Mouse (Mus musculus): ENCODE measurements around the gene Sorcs2.

Sorcs2 gene

DNA sequence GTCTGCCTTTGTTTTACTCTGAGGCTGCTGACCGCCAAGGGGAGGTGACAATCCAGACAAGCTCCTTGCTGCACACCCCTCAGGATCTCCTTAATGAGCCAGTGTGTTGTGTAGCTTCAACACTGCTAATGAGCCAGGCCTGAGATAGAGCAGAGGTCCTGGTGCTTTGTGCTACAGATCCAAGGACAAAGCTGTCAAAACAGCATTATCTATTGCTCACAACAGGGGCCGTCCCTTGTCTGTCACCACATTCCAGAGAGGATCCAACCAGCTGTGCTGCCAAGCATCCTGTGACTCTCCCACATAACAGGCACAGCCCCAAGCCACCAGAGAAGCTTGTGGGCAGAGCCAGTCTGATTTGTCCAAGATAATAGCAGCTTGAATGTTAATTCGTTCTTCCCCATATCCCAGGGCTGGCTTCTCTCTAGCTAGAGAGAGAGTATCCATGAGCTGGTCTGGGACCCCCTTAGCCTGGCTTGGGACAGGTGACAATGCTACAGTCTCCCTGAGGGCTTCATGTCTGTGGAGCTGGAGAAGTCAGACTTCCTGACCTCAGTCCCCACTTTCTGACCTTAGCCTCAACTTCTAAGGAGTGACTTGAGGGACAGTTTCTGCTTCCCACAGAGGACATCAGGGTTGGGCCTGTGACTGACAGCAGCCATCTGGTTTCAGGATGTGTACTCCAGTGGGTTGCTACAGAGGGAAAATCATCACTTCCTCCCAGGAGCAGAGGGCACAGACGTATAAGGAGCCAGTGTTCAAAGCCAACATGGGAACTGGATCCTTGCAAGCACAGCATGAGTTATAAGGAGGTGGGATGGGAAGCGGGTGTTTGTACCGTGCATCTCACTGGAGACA, 328.2 kb downstream of the Sorcs2 start:
- no peak for DNase-seq (ENCODE audit: low spot score)

DNA sequence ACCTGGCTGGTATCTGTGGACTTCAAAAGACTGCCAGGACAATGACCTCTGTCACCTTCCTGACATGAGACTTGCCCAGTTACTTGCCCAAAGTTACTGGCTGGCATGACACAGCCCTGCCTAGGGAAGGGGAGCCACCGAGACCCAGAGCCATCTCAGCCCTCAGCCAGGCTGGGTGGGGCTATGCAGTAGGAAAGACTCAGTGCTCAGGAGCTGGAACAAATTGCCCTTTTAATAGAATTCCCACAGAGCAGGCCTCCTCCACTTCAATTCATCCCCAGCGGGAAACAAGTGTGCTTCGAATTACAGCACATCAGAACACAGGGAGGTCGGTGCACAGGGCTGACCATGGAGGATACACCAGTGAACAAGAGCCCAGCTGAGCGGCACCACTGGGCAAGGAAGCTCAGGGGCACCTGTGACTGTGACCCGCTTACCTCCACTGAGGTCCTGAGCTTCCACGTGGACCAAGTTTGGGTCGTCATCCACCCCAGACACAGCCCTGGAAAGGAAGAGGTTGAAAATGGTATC, 330.2 kb downstream of the Sorcs2 start:
- no peak for DNase-seq (ENCODE audit: low spot score)

DNA sequence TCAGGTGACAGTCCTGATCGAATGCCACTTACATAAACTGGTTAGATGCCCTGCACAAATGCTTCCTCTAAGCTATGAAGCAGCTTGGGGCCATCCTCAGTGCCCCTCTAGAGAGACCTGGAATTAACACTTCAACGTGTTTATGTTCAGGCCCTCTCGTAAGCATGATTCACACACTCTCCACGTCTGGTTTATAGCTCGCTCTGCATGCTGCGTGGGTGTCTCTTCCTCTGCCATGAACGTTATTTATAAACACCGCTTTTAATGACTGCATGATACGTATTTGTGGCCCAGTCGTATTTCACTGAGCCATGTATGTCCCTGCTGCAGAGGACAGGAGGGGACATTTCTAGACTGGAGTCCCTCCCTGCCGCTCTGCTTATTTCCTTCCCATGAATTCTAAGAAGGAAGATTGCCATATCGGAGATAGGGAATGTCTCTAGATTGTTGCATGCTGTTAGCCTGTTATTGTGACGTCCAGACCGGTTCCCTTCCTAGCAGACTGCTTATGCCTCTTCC, 340.1 kb downstream of the Sorcs2 start:
- no peak for DNase-seq (ENCODE audit: low spot score)

DNA sequence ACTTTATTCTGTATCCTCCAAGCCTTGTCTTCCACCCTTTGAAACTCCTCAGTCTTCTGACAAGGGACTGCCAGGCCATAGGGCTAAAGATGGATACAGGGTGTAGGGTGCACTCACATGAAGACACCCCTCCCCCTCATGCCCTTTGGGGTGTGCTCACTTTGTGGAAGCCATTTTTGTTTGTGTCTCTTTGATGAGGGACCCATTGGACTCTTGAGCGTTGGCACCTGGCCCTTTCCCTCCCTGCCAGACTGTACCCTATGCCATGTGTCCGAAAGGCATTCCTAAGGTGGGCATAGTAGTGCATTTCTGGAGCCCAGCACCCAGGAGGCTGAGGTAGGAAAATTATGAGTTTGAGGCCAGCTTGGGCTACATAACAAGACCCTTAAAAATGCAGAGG, 341.0 kb downstream of the Sorcs2 start:
- DNase-seq (ENCODE audit: low spot score) = no peak

DNA sequence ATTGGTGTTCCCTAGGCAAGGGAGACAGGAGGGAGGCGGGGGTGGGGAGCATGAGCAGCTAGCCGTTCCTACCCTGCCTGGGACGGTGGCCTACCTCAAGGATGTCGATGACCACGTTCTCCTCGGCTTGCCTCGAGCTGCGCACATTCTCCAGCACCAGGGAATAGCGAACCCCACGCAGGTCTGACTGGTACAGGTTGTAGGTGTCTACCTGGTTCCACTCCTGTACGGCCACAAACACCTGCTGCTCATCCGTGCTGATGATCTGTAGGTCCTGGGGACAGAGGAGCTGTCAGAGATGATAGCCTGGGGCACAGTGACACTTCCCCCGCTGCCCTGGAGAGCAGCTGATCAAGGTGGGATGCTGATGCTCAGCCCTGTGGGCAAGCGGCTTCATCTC, 342.1 kb downstream of the Sorcs2 start:
- DNase-seq (ENCODE audit: low spot score) = no peak

DNA sequence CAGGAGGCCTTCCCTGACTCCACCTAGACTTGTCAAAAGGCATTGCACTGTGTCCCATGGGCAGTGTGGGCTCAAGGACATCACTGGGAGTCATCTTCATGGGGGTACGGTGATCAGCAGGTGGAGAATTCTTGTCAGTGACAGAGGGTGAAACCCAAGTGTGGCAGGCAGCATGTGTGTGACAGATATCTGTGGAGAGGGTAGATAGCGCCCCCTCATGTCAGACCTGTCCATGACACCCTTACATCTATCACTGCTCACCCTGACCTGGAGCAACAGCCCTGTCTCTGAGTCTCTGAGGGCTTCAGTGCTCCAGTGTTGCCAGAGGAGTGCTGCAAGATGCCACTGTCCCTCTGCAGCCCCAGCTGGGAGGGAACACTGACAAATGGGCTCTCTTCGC, 343.4 kb downstream of the Sorcs2 start:
- no peak for DNase-seq (ENCODE audit: low spot score)

DNA sequence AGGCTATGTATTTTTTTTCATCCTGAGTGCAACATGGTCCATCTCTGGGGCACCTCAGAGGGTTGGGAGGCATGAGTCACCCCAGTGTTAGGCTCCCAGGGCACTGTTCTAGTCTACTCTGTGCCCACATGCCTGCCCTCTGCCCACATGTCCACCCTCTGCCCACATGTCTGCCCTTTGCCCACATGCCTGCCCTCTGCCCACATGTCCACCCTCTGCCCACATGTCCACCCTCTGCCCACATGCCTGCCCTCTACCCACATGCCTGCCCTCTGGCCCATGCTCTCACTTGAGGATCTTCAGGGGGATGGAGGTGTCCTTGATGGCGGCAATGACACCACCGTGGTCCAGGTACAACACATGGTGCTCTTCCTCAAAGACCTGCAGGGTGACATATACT, 354.8 kb downstream of the Sorcs2 start:
- no peak for DNase-seq (ENCODE audit: low spot score)

DNA sequence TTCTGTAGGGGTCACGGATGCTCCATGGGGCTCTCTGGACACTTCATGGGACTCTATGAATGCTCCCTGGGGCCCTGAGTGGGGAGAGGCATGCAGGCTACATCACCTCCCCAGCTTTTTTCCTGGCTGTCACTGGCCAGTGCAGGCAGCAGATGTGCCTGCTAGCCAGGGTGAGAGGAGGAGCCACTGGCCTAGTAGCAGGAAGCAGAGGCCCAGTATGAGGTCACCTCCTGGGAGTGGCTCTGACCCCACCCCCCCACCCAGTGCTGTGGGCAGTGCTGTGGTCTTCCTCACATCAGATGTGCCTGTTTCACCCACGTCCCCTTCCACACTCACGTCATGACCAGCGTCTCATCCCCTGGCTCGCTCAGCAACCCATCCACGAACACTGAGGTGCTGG, 356.2 kb downstream of the Sorcs2 start:
- no peak for DNase-seq (ENCODE audit: low spot score)

DNA sequence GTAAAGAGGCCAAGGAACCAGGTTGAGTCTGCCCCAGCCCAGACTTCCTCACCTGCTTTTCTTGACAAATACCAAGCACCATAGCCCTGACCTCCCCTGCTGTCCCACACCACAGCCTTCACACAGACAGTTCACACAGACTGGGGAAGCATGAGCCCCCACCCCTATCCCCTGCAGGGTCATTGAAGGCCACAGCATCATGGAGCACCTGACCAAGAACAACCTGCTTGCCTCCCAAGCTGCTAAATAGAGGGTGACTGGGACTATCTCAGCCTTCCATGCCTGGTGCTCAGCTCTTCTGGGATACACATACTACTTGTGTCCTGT, 356.7 kb downstream of the Sorcs2 start:
- no peak for DNase-seq (ENCODE audit: low spot score)

DNA sequence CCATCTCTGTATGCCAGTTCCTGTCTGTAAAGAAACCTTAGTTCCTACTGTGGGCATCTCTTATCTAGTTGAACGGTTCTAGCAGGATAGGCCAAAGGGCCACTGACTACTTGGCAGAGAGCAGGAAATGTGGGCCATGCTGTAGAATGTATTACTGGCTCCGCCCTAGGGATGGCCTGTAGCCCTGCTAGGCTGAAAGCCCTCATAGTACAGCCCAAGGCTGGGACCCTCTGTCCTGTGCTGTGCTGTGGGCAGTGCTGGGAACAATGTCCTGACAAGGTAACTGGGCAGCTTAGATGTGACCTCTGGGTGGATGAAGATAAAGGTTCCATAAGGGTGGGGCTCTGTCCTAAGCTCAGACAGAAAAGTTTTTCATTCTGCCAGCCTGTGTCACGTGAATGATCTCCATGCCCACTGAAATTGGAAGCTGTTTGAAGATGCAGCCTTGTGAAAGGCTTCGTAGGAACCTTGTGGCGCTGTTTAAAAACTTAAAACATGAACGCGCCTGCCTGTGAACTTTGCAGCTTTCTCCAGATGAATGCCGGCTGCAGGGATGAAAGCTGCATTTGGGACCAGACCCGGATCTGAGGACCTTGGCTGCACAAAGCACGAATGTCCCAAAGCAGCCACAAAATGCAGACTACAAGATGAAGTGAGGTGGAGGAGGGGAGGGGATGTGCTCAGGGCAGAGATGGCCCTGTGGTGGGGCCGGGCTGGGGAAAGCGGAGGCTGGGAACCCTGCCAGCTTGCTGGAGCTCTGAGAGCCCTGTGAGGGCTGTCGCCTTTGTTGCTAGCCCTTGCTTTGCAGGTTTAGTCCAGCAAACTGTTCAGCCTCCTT, 357.3 kb downstream of the Sorcs2 start:
- no peak for DNase-seq (ENCODE audit: low spot score)

DNA sequence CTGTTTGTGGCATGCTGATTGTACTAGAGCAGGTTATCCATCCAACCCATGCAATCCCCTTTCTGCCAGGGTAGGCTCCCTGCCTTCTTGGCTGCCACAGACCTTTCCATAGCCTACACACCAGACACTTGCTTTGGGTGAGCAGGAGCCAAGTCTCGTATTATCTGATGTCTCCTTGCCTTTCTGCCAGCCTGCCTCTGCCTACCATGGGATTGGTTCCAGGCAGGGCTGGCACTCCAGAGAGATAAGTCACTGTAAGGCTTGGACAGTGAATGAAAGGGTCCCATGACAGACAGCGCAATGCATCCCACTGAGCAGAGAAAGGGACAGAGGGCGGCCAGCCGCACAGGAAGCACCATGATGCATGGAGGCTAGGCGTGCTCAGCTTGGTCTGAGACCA, 358.3 kb downstream of the Sorcs2 start:
- no peak for DNase-seq (ENCODE audit: low spot score)

DNA sequence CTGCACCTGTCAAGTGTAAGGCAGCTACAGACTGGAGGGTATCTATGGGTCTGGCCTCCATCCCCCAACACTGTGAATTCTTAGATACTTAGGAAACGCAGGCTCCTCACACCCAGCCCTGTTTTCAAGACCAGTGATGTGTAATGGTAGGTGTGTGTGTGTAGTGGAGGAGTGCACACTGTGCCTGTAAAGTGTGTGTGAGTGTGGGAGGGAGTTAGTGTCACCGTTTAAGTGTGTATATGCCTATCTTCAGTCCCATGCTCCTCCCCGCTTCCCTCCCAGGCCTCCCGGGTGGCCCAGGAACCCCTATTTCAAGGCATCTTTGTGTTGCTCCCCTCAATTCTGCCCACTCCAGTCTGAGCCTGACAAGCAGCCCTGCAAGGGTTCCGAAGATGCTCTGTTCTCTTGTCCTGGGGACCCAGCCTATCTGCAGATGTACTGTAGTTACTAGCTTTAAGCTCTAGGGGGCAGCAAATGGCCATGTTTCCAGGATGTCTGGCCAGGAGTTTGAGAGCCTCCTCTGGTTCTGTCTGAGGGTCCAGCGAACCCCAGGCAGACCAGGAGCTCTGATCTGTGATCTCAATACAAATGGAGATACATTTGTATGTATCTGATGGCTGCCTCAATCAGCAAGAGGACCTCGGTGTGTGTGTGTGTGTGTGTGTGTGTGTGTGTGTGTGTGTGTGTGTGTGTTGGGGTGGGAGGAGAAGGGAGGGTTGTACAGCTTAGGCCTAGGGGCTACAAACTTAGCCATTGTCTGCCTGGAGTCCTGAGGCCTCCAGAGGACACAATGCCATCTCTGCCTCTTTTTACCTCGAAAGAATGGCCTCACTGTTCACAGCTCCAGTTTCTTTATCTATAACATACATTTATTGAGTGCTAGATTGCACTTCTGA, 364.2 kb downstream of the Sorcs2 start:
- peak; percentile 31 for DNase-seq (ENCODE audit: low spot score)

DNA sequence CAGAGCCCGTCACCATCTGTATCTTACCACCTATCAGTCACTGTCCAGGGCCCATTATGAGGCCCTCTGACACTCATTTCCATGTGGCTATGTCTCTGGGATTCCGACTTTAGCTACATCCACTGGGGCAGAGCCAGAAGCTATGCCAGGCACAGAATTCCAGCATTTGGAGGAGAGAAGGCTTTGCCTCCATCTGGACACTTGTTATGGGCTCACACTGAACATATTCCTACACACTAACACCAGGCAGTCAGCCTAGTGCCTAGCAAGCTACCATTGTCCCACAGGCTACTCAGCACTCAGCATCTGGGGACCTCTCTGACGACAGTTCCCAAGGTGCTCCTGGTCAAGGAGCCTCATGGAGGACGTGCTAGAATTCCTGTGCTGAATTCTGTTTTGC, 372.9 kb downstream of the Sorcs2 start:
- no peak for DNase-seq (ENCODE audit: low spot score)

DNA sequence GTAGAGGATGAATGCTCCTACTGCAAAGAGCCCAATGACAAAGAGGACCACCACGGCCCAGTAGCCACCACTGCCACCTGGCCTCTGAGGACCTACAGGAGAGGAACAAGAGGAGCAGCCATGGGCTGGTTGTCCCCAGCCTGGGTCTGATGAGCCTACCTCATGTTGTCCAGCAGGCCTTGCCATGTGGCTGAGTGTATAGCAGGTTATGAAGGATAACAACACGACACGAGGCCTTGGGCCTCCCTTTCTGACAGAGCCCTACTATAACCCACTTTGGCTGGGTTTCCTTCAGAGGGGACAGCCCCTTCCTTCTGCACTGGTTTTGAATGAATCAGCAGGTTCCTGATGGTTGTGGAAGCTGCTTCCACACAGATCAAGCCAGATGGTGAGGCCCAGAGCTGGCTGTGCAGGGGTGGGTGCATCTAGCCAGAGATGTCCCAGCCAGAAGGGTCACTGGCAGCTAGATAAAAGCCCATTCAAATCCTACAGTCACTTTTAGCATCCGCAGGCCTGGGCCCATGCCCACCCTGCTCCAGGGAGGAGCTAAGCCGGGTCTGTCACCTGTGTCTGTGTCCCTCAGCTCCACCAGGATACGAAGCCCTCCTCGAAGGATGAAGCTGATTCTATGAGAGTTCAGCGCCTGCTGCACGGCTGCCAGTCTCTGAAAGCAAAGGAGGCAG, 373.8 kb downstream of the Sorcs2 start:
- DNase-seq (ENCODE audit: low spot score) = no peak

DNA sequence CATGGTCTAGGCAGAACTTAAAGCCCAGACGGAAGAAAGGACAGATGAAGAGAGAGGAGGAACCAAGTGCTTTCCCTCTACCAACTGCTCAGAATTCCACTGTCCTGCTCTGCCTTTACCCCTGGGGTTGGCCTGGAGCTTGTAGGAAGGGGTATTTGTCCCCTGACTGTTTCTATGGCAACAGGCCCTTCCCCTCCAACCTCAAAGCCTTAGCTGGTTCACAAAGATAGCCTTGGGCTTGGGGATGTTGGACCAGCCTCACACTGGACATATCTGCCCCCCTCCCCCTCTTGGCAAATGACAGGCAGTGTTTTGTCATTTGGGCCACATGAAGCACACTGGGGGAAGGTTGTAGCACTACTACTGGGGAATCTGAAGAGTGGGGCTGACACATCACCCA, 375.6 kb downstream of the Sorcs2 start:
- no peak for DNase-seq (ENCODE audit: low spot score)

DNA sequence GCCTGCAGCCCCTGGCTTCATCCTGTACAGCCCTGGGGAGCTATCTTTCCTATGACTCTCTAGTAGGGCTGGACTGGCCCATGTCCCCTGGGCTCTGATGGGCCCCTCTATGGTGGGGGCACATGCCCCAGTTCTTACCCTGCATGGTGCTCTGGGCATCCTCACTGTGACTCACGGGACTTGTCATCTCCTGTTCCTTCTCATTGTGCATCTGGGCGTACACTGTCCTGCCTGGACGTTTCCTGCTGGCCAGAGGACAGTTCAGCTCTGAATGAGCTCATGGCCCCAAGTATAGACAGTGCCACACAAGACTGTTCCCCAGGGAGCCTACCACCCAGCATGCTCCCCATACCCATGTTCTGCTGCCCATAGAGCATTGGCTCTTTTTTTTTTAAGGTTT, 376.8 kb downstream of the Sorcs2 start:
- DNase-seq (ENCODE audit: low spot score) = no peak

DNA sequence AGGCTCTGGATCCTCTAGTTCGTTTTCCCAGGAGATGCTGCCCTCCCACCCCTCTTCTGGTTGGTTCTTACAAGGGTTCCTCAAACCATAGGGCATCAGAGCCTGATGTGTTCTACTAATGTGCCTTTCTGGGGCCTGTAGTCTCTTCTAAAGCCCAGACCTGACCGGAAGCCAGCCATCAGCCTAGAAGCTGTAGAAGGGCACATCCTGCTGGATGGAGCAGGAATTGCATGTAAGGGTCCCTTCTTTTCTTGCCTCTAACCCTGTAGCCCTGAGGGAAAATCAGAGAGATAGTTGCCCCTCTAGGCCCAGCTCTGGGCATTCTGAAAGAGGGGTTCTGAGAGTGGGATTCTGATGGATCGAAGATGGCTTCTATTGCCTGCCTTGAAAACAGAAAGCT, 379.6 kb downstream of the Sorcs2 start:
- peak; percentile 44 for DNase-seq (ENCODE audit: low spot score)

DNA sequence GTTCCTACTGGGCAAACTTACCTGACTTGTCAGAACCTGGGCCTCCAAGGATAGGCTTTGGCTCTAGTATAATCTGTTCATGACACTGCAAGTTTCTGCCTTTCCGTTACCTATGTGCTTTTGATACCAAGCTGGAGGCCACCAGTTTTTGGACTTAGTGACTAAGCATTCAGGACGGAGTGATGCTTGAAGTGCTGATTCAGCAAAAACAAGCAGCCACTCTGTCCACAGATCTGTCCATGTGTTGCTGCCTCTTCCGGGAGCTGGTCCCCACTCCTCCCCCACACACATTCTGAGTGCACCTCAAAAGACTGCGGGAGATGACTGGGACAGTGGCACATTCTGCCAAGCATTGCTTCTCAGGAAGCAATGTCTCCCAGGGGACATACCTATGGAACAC, 388.5 kb downstream of the Sorcs2 start:
- no peak for DNase-seq (ENCODE audit: low spot score)

DNA sequence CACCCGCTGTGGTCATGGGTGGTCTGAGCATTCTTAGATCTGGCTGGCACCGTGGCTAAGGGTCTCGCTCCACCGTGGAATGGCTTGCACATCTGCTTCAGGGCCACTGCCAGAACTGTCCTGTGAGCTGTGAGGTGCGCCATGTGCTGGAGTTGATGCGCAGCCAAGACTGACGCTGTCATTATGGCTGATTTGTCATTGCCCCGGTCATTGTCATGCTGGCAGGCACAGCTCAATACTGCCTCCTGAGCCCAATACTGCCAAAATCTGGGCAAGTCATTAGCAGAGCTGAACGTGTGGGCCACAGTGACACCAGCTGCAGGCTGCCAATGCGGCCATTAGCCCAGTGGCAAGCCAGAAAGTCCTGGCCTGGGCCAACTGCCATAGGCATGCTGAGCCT, 390.3 kb downstream of the Sorcs2 start:
- no peak for DNase-seq (ENCODE audit: low spot score)

DNA sequence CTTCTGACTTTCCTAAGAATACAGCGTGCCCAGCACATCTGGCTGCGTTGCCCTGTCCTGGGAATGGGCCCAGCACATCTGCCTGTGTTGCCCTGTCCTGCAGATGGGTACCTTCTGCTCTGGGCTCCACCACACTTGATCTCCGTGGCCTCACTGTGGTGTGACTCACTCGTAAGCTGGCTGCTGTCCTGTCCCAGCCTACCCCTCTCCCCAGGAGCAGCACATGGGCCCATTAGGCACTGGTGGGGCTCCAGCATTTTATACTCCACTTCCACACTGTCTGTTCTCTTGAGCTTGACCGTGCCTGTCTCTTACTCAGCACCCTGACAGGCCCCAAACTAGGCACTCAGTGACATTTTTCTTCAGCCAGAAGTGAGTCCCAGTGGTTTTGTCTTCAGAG, 391.4 kb downstream of the Sorcs2 start:
- no peak for DNase-seq (ENCODE audit: low spot score)

DNA sequence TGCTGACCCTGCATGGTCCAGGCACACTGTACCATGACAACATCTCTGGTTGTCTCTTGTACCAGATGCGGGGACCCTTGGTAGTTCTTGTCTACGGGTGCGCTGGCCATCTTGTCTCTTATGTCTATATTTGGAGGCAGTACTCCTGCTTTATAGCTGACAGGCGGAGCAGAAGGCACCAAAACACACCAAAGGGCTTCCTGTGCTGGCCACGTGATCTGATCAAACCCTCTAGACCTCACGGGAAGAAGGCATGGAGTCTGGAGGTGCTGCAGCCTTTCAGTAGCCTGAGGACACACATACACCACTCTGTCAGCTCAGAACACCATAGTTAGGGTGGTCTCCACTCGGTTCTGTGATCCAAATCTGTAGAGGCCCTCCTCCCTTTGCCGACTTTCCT, 391.8 kb downstream of the Sorcs2 start:
- peak; percentile 65 for DNase-seq (ENCODE audit: low spot score)

All from T-cell, adult 2 months (primary cell).